Mouse (Mus musculus): ENCODE measurements at regions not wholly inside any gene's neighbourhood (a gene's known extent, or its start where the extent isn't known, plus 50 kb on each side); places are given as distances from the start of the nearest gene placed in this dataset.

DNA sequence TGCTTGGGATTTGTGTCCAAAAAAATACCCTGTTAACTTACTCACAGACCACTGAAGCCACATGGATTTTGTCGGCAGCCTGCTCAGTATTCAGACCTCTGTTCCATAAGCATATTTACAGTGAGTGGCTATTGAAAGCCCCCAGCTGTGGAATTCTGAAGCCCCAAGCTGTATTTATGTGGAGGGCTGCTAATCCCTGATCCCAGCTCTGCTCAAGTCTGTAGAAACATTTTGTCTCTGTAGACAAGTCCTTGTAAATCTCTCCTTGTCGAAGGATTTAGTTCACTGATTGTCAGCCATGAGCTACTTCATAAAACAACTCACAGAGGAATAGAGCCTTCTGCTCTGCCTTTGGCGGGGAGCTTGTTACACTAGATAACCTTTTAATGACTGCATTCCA, 207.8 kb upstream of the Rag2 start:
- no peak for TF ChIP-seq GATA1 (IDR thresholded peaks at IDR 0.05; ENCODE audit: low read length)

DNA sequence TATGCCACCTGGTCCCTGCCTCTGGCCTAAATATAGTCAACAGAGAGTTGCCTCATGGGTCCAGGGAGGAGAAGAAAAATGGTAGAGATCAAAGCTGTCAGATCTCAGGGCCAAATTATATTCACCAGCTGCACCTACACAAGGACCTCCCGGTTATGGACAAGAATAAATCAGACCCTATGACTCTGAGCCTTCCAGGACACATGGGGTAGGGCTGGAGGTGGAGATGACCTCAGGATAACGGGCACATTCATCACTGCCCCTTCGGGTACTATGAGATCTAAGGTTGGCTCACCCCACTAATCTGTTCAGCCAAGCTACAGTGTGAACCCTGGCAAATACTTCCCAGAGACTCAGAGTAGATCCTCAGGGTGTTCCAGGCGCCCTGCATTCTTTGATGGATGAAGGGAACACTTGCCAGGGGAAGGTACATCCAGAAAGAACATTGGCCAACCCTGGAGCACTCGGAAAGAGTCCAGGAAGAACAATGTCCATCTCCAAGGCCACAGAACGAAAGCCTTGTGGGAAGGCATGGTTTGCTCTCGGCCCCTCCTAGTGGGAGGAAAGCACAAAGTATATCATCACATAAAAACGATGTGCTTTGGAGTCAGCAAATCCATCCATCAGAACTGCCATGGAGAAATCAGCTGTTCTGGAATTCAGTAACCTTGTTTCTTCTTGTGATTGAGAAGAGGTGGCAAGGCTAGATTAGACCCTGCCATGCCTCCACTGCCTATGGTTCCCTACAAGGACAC, 191.2 kb upstream of the Rag2 start:
- no peak for TF ChIP-seq GATA1 (IDR thresholded peaks at IDR 0.05; ENCODE audit: low read length)

GRCm38 (mm10) chr2:101440231-101440630, 184.3 kb upstream of the Rag2 start:
- TF ChIP-seq GATA1 (IDR thresholded peaks at IDR 0.05; ENCODE audit: low read length), result no peak

DNA sequence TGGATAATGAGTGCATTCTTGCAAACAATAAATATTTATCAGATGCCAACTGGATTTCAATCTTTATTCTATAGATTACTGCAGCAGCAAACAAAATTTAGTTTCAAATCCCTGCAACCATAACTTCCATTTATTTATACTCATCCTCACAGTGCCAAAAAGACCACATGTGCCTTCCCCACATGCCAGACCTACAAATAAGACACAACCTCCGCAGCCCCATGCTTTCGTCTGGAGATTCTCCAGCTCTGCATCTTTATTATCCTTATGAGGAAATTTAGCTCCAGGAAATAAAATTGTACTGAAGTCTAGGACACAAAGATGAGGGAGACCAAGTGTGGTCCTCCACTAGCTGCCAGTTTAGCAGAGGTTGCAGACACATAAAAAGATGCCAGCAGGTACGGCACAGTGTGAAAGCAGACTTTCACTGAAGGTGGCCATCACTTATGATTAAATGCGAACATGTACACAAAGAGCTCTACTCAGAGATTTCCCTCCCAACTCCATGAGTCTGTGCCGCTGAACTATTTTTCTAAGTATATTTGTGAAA, 183.4 kb upstream of the Rag2 start:
- TF ChIP-seq GATA1 (IDR thresholded peaks at IDR 0.05; ENCODE audit: low read length), result no peak

GRCm38 (mm10) chr2:101455591-101455990, 168.9 kb upstream of the Rag2 start:
- no peak for TF ChIP-seq GATA1 (IDR thresholded peaks at IDR 0.05; ENCODE audit: low read length)

DNA sequence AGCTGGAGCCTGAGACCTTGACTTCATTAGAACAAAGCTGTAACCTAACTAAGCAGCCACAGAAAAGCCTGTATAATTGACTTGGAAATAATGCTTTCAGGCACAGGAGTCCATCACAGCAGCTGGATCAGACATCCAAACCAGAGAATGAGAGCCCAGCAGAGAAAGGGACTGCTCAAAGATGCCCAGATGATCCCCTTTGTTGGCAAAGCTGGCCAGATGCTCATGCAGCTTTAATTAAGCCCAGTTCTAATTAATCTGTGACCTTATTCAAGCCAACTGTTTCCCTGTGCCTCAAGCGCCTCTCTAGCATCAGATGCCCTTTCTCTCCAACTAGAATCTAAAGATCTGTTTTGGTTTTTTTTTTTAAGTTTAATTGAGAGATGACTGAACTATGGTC, 165.6 kb upstream of the Rag2 start:
- TF ChIP-seq GATA1 (IDR thresholded peaks at IDR 0.05; ENCODE audit: low read length), result no peak

- no peak for TF ChIP-seq GATA1 (IDR thresholded peaks at IDR 0.05; ENCODE audit: low read length)
Measured at GRCm38 (mm10) chr2:101462450-101462849, 162.1 kb upstream of the Rag2 start.

DNA sequence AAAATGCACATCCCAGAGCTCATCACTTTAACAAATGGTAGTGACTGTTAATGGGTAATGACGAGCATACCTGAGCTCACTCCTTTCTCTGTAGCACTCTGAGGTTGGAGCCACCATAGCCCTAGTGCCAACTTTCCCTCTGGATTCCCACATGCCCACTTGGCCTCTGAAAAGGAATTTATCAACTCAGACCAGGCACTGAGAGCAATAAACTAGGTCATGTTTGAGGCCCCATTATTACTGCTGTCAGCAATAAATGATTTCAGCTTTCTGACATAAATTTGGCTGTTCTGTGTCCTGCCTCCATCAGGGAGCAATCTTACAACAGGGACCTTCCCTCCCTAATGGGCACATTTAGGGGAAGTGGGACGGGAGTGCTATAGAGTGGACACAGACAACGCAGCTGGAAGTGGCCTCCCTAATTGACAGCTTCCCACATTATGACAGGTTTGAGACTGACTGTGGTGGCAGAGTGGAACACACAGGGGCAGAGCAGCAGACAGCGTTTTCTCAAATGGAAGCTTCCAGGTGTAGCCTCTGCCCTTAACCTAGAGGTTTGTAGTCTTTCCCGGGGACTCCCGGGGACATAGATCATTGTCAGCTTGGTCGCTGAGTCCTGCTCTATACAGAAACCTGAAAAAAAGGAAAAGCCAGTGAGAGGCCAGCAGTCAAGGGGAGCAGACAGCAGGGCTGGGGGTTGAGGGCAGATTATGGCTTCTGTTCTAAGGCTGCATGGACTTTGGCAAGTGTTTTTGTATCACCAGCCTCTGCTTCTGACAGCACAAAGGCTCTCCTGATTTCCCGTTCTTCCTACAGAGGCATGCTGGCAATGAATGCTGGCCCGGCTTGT, 160.0 kb upstream of the Rag2 start:
- no peak for TF ChIP-seq GATA1 (IDR thresholded peaks at IDR 0.05; ENCODE audit: low read length)

DNA sequence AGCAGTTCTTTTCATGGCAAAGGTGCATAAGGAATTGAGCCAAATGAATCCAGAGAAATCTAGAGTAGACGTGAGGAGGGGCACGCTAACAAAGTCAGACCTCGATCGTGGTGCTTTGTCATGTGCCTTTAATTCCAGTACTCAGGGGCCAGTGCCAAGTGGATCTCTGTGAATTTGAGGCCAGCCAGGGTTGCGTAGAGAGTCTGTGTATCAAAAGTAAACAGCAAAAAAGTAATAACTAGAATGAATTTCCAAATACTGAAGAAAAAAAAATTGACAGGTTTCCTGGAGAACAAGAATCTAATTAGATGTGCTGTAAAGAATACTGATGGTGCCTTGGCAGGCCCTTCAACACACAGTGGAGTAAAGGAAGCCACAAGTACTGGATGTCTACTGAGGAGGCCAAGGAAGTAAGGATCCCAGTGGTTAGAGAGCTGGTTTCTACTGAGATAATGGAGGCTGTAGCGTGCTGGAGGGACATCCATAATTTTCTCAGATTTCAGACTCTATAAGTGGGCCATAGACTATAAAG, 153.9 kb upstream of the Rag2 start:
- no peak for TF ChIP-seq GATA1 (IDR thresholded peaks at IDR 0.05; ENCODE audit: low read length)

- TF ChIP-seq GATA1 (IDR thresholded peaks at IDR 0.05; ENCODE audit: low read length), result no peak
Measured at GRCm38 (mm10) chr2:101472449-101473115, 151.9 kb upstream of the Rag2 start.

- no peak for TF ChIP-seq GATA1 (IDR thresholded peaks at IDR 0.05; ENCODE audit: low read length)
Measured at GRCm38 (mm10) chr2:101473116-101473485, 151.4 kb upstream of the Rag2 start.

- no peak for TF ChIP-seq GATA1 (IDR thresholded peaks at IDR 0.05; ENCODE audit: low read length)
Measured at GRCm38 (mm10) chr2:101476862-101477261, 147.7 kb upstream of the Rag2 start.

GRCm38 (mm10) chr2:101490207-101490606, 134.3 kb upstream of the Rag2 start:
- no peak for TF ChIP-seq GATA1 (IDR thresholded peaks at IDR 0.05; ENCODE audit: low read length)

DNA sequence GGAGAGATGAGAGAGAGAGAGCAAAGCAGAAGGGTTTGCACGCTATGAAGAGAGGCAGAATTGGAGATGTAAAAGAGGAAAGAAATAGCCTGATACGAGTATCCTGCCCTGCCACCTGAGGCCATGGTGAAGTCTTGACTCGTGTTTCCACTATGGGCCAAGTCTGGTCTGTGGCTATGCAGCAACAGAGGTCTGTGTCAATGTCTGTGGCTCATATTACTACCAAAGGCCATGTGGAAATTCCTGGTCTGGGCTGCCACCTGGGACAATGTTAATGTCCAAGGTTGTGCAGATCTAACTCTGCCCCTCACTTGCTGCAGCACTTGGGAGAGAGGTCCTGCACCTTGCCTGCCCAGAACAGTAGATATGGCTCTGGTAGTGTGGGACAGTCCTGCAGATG, 132.8 kb upstream of the Rag2 start:
- no peak for TF ChIP-seq GATA1 (IDR thresholded peaks at IDR 0.05; ENCODE audit: low read length)

GRCm38 (mm10) chr2:101508116-101508515, 116.4 kb upstream of the Rag2 start:
- TF ChIP-seq GATA1 (IDR thresholded peaks at IDR 0.05; ENCODE audit: low read length), result no peak
